Mouse (Mus musculus) neural tube, embryonic 12.5 days (tissue): ENCODE results near the gene Col23a1. TPM values are rescaled to one million over a fixed set of nuclear protein-coding genes. Genes with fewer than 3 reads are reported as not detected.

ENCODE experiments used
- ATAC-seq: fragments of 200-750 bp; cut with Nextera tagmentation; 2 replicates; pipeline ENCODE4 v1.8.0; 2017; ENCODE audit warnings: low read depth, mild to moderate bottlenecking, moderate TSS enrichment, moderate library complexity; ENCODE audit not compliant: low FRiP score
- H3K27ac ChIP-seq: fragments of 300-500 bp; sonication (generic); 2 replicates; pipeline ENCODE4 v1.5.1; 2016
- H3K27me3 ChIP-seq: fragments of 300-500 bp; sonication (generic); replicated peaks from 2 replicates; pipeline ENCODE4 v1.6.1; 2016; ENCODE audit warnings: mild to moderate bottlenecking
- H3K36me3 ChIP-seq: fragments of 300-500 bp; sonication (generic); 2 replicates; pipeline ENCODE4 v1.6.1; 2016; ENCODE audit warnings: mild to moderate bottlenecking
- H3K4me1 ChIP-seq: fragments of 300-500 bp; sonication (generic); 2 replicates; pipeline ENCODE4 v1.6.1; 2016
- H3K4me2 ChIP-seq: fragments of 300-500 bp; sonication (generic); replicated peaks from 2 replicates; pipeline ENCODE4 v1.6.1; 2016; ENCODE audit warnings: mild to moderate bottlenecking
- H3K4me3 ChIP-seq: fragments of 300-500 bp; sonication (generic); 2 replicates; pipeline ENCODE4 v1.5.1; 2016
- H3K9ac ChIP-seq: fragments of 300-500 bp; sonication (generic); 2 replicates; pipeline ENCODE4 v1.6.1; 2016; ENCODE audit warnings: mild to moderate bottlenecking
- H3K9me3 ChIP-seq: fragments of 300-500 bp; sonication (generic); 2 replicates; pipeline ENCODE4 v1.6.1; 2016; ENCODE audit warnings: mild to moderate bottlenecking
- WGBS: fragments of 180-500 bp; shearing (Covaris S2); methylation state at CpG from one replicate; pipeline ENCODE4 v1.1.7; 2016; 5-methylcytosine and 5-hydroxymethylcytosine counted together
- polyA plus RNA-seq: library from polyadenylated mRNA; unstranded; fragments of >200 nt; fragmentation: Nextera tagmentation; extraction: Ambion mirVana; gene quantifications from 2 replicates; pipeline ENCODE4 v1.2.1, GENCODE M21; 2016

Gene Col23a1
- polyA plus RNA-seq, 1 experiment from 2014 or later: 11.8 TPM

- 28% methylated on average over 2 of the region's 2 CpGs for WGBS
- Histone ChIP-seq H3K9me3 (no peaks in the 10 kb centered on the region), H3K9ac (no peak overlapping the region), H3K27me3 (no peaks in the 10 kb centered on the region), H3K27ac (no peak overlapping the region), H3K4me2 (no peak overlapping the region), H3K36me3 (no peaks in the 10 kb centered on the region), H3K4me3 (no peak overlapping the region), H3K4me1 (peaks cover 9% of the 10 kb centered on the region)
- no peak for ATAC-seq
Observed at GRCm38 (mm10) chr11:51534314-51534713, 244.6 kb downstream of the Col23a1 start.

- H3K36me3 ChIP-seq: no peaks in the 10 kb centered on the region
- H3K9me3 ChIP-seq: no peaks in the 10 kb centered on the region
- H3K27me3 ChIP-seq: no peaks in the 10 kb centered on the region
- H3K4me1 ChIP-seq: peaks cover 6% of the 10 kb centered on the region
- 37% methylated on average over 7 of the region's 7 CpGs for WGBS
- ATAC-seq: no peak
- no peak overlapping the region for H3K4me3 ChIP-seq
- H3K27ac ChIP-seq: no peak overlapping the region
- no peak overlapping the region for H3K4me2 ChIP-seq
- no peak overlapping the region for H3K9ac ChIP-seq
Observed at GRCm38 (mm10) chr11:51538388-51538787, 248.7 kb downstream of the Col23a1 start.

GRCm38 (mm10) chr11:51538919-51539758 lies 249.4 kb downstream of the Col23a1 start:
- H3K27ac ChIP-seq: no peak overlapping the region
- peaks cover 10% of the 10 kb centered on the region for H3K4me1 ChIP-seq

GRCm38 (mm10) chr11:51539759-51540282 lies 250.1 kb downstream of the Col23a1 start:
- peaks cover 10% of the 10 kb centered on the region for H3K4me1 ChIP-seq
- no peaks in the 10 kb centered on the region for H3K36me3 ChIP-seq
- WGBS: 12% methylated on average over 10 of the region's 10 CpGs
- H3K27me3 ChIP-seq: no peaks in the 10 kb centered on the region
- H3K4me2 ChIP-seq: no peak overlapping the region
- H3K9me3 ChIP-seq: no peaks in the 10 kb centered on the region
- H3K27ac ChIP-seq: no peak overlapping the region
- H3K9ac ChIP-seq: no peak overlapping the region
- ATAC-seq: peak; percentile 86
- no peak overlapping the region for H3K4me3 ChIP-seq

More at GRCm38 (mm10) chr11:51538919-51539758, 249.4 kb downstream of the Col23a1 start:
- Histone ChIP-seq H3K9ac (no peak overlapping the region), H3K4me3 (no peak overlapping the region), H3K4me2 (no peak overlapping the region), H3K27me3 (no peaks in the 10 kb centered on the region), H3K36me3 (no peaks in the 10 kb centered on the region), H3K9me3 (no peaks in the 10 kb centered on the region)
- WGBS: 62% methylated on average over 13 of the region's 13 CpGs
- ATAC-seq: peak; percentile 48; the same call in 1 of the 2 replicates

- no peak overlapping the region for H3K9ac ChIP-seq
- no peak overlapping the region for H3K4me2 ChIP-seq
- no peaks in the 10 kb centered on the region for H3K9me3 ChIP-seq
- peaks cover 10% of the 10 kb centered on the region for H3K4me1 ChIP-seq
- no peaks in the 10 kb centered on the region for H3K27me3 ChIP-seq
- H3K27ac ChIP-seq: no peak overlapping the region
- 56% methylated on average over 9 of the region's 9 CpGs for WGBS
- ATAC-seq: no peak
- no peak overlapping the region for H3K4me3 ChIP-seq
- H3K36me3 ChIP-seq: no peaks in the 10 kb centered on the region
Observed at GRCm38 (mm10) chr11:51542424-51542823, 252.7 kb downstream of the Col23a1 start.

- Histone ChIP-seq H3K4me1 (peaks cover 10% of the 10 kb centered on the region), H3K36me3 (no peaks in the 10 kb centered on the region), H3K9ac (no peak overlapping the region), H3K27me3 (no peaks in the 10 kb centered on the region), H3K9me3 (no peaks in the 10 kb centered on the region), H3K27ac (no peak overlapping the region), H3K4me3 (no peak overlapping the region), H3K4me2 (no peak overlapping the region)
- 29% methylated on average over 7 of the region's 7 CpGs for WGBS
- no peak for ATAC-seq
Observed at GRCm38 (mm10) chr11:51543487-51544050, 253.8 kb downstream of the Col23a1 start.

GRCm38 (mm10) chr11:51544413-51544812 lies 254.7 kb downstream of the Col23a1 start:
- Histone ChIP-seq H3K9me3 (no peaks in the 10 kb centered on the region), H3K4me1 (peaks cover 5% of the 10 kb centered on the region; the same call in 1 of the 2 replicates), H3K36me3 (no peaks in the 10 kb centered on the region), H3K4me3 (no peak overlapping the region), H3K27me3 (no peaks in the 10 kb centered on the region), H3K27ac (no peak overlapping the region), H3K4me2 (no peak overlapping the region), H3K9ac (no peak overlapping the region)
- WGBS: 63% methylated on average over 2 of the region's 2 CpGs
- ATAC-seq: no peak

- Histone ChIP-seq H3K9me3 (no peaks in the 10 kb centered on the region), H3K27ac (no peak overlapping the region), H3K4me1 (peaks cover 6% of the 10 kb centered on the region; the same call in 1 of the 2 replicates), H3K4me2 (no peak overlapping the region), H3K9ac (no peak overlapping the region), H3K36me3 (no peaks in the 10 kb centered on the region), H3K27me3 (no peaks in the 10 kb centered on the region), H3K4me3 (no peak overlapping the region)
- ATAC-seq: no peak
- WGBS: 71% methylated on average over 4 of the region's 4 CpGs
Observed at GRCm38 (mm10) chr11:51545811-51546210, 256.1 kb downstream of the Col23a1 start.

GRCm38 (mm10) chr11:51551253-51551652 lies 261.5 kb downstream of the Col23a1 start:
- no peak overlapping the region for H3K9ac ChIP-seq
- H3K36me3 ChIP-seq: no peaks in the 10 kb centered on the region
- no peaks in the 10 kb centered on the region for H3K9me3 ChIP-seq
- no peak overlapping the region for H3K27ac ChIP-seq
- ATAC-seq: no peak
- WGBS: 69% methylated on average over 5 of the region's 5 CpGs
- H3K4me2 ChIP-seq: no peak overlapping the region
- no peaks in the 10 kb centered on the region for H3K27me3 ChIP-seq
- peaks cover 2% of the 10 kb centered on the region; the same call in 1 of the 2 replicates for H3K4me1 ChIP-seq
- no peak overlapping the region for H3K4me3 ChIP-seq

GRCm38 (mm10) chr11:51552091-51552490 lies 262.4 kb downstream of the Col23a1 start:
- no peak overlapping the region for H3K4me2 ChIP-seq
- no peak overlapping the region for H3K9ac ChIP-seq
- 47% methylated on average over 3 of the region's 3 CpGs for WGBS
- no peaks in the 10 kb centered on the region for H3K36me3 ChIP-seq
- H3K27ac ChIP-seq: no peak overlapping the region
- no peaks in the 10 kb centered on the region for H3K27me3 ChIP-seq
- H3K4me1 ChIP-seq: peaks cover 2% of the 10 kb centered on the region; the same call in 1 of the 2 replicates
- H3K4me3 ChIP-seq: no peak overlapping the region
- H3K9me3 ChIP-seq: no peaks in the 10 kb centered on the region
- no peak for ATAC-seq

GRCm38 (mm10) chr11:51554590-51554989 lies 264.9 kb downstream of the Col23a1 start:
- H3K4me1 ChIP-seq: peaks cover 2% of the 10 kb centered on the region; the same call in 1 of the 2 replicates
- no peaks in the 10 kb centered on the region for H3K27me3 ChIP-seq
- H3K4me3 ChIP-seq: no peak overlapping the region
- no peaks in the 10 kb centered on the region for H3K9me3 ChIP-seq
- H3K36me3 ChIP-seq: no peaks in the 10 kb centered on the region
- WGBS: 79% methylated on average over 9 of the region's 10 CpGs
- no peak overlapping the region for H3K27ac ChIP-seq
- H3K4me2 ChIP-seq: no peak overlapping the region
- H3K9ac ChIP-seq: no peak overlapping the region
- no peak for ATAC-seq

- Histone ChIP-seq H3K27ac (no peak overlapping the region), H3K4me2 (no peak overlapping the region), H3K4me3 (no peak overlapping the region), H3K36me3 (no peaks in the 10 kb centered on the region), H3K9ac (no peak overlapping the region), H3K4me1 (peaks cover 2% of the 10 kb centered on the region; the same call in 1 of the 2 replicates), H3K27me3 (no peaks in the 10 kb centered on the region), H3K9me3 (no peaks in the 10 kb centered on the region)
- ATAC-seq: no peak
- 57% methylated on average over 2 of the region's 2 CpGs for WGBS
Observed at GRCm38 (mm10) chr11:51555066-51555465, 265.3 kb downstream of the Col23a1 start.
